Mouse (Mus musculus) lung, embryonic 15.5 days (tissue): ENCODE results near the gene Cfdp1. TPM values are rescaled to one million over a fixed set of nuclear protein-coding genes. Genes with fewer than 3 reads are reported as not detected.
A peak's percentile ranks its signal among the peaks of the same experiment; 100 is the strongest.

Experiments used
- ATAC-seq: fragments of 200-750 bp; cut with Nextera tagmentation; 2 replicates; pipeline ENCODE4 v1.8.0; 2017; ENCODE audit warnings: moderate number of reproducible peaks, borderline replicate concordance; ENCODE audit not compliant: low FRiP score, low TSS enrichment; ENCODE audit errors: extremely low read depth
- H3K27ac ChIP-seq: fragments of 300-500 bp; sonication (generic); 2 replicates; pipeline ENCODE4 v1.5.1; 2015; ENCODE audit warnings: moderate library complexity, mild to moderate bottlenecking, inconsistent platforms
- H3K27me3 ChIP-seq: fragments of 300-500 bp; sonication (generic); 2 replicates; pipeline ENCODE4 v1.6.1; 2015; ENCODE audit warnings: inconsistent platforms
- H3K36me3 ChIP-seq: fragments of 300-500 bp; sonication (generic); 2 replicates; pipeline ENCODE4 v1.6.1; 2015; ENCODE audit warnings: inconsistent platforms
- H3K4me1 ChIP-seq: fragments of 300-500 bp; sonication (generic); 2 replicates; pipeline ENCODE4 v1.6.1; 2015; ENCODE audit warnings: inconsistent platforms
- H3K4me2 ChIP-seq: fragments of 300-500 bp; sonication (generic); 2 replicates; pipeline ENCODE4 v1.6.1; 2015; ENCODE audit warnings: inconsistent platforms, mild to moderate bottlenecking, moderate library complexity
- H3K4me3 ChIP-seq: fragments of 300-500 bp; sonication (generic); 2 replicates; pipeline ENCODE4 v1.5.1; 2015; ENCODE audit warnings: mild to moderate bottlenecking, inconsistent platforms
- H3K9ac ChIP-seq: fragments of 300-500 bp; sonication (generic); 2 replicates; pipeline ENCODE4 v1.6.1; 2015; ENCODE audit warnings: inconsistent platforms
- H3K9me3 ChIP-seq: fragments of 300-500 bp; sonication (generic); 2 replicates; pipeline ENCODE4 v1.6.1; 2016; ENCODE audit warnings: inconsistent platforms
- WGBS: fragments of 180-500 bp; shearing (Covaris S2); methylation state at CpG from one replicate; pipeline ENCODE4 v1.1.7; 2015; 5-methylcytosine and 5-hydroxymethylcytosine counted together
- polyA plus RNA-seq: library from polyadenylated mRNA; unstranded; fragments of >200 nt; fragmentation: Nextera tagmentation; extraction: Ambion mirVana; gene quantifications from 2 replicates; pipeline ENCODE4 v1.2.1, GENCODE M21; 2015

Cfdp1 gene
- polyA plus RNA-seq, 1 experiment from 2014 or later = 203 TPM

- Histone ChIP-seq H3K4me3 (no peak overlapping the region), H3K27me3 (no peaks in the 10 kb centered on the region), H3K9ac (no peak overlapping the region), H3K4me1 (no peaks in the 10 kb centered on the region; the same call in 1 of the 2 replicates), H3K36me3 (peaks cover 24% of the 10 kb centered on the region), H3K27ac (no peak overlapping the region), H3K9me3 (no peaks in the 10 kb centered on the region), H3K4me2 (no peak overlapping the region)
- 92% methylated on average over 3 of the region's 3 CpGs for WGBS
- ATAC-seq = no peak
Measured at GRCm38 (mm10) chr8:111818556-111818955, 35.5 kb downstream of the Cfdp1 start.

- 87% methylated on average over 4 of the region's 4 CpGs for WGBS
- ATAC-seq = no peak
- no peak overlapping the region for H3K27ac ChIP-seq
- H3K9ac ChIP-seq = no peak overlapping the region
- H3K9me3 ChIP-seq = no peaks in the 10 kb centered on the region
- H3K27me3 ChIP-seq = no peaks in the 10 kb centered on the region
- no peak overlapping the region for H3K4me3 ChIP-seq
- peaks cover 10% of the 10 kb centered on the region; the same call in 1 of the 2 replicates for H3K36me3 ChIP-seq
- no peak overlapping the region for H3K4me2 ChIP-seq
- no peaks in the 10 kb centered on the region; the same call in 1 of the 2 replicates for H3K4me1 ChIP-seq
Measured at GRCm38 (mm10) chr8:111815078-111815477, 39.0 kb downstream of the Cfdp1 start.

GRCm38 (mm10) chr8:111813818-111814217 lies 40.3 kb downstream of the Cfdp1 start:
- no peaks in the 10 kb centered on the region; the same call in 1 of the 2 replicates for H3K4me1 ChIP-seq
- H3K36me3 ChIP-seq = peaks cover 4% of the 10 kb centered on the region; the same call in 1 of the 2 replicates
- H3K4me2 ChIP-seq = no peak overlapping the region
- H3K9ac ChIP-seq = no peak overlapping the region
- ATAC-seq = no peak
- no peaks in the 10 kb centered on the region for H3K27me3 ChIP-seq
- 94% methylated on average over 9 of the region's 9 CpGs for WGBS
- H3K9me3 ChIP-seq = no peaks in the 10 kb centered on the region
- H3K4me3 ChIP-seq = no peak overlapping the region
- H3K27ac ChIP-seq = no peak overlapping the region

GRCm38 (mm10) chr8:111812835-111813234 lies 41.3 kb downstream of the Cfdp1 start:
- Histone ChIP-seq H3K9ac (no peak overlapping the region), H3K9me3 (no peaks in the 10 kb centered on the region), H3K4me1 (no peaks in the 10 kb centered on the region), H3K27ac (no peak overlapping the region), H3K36me3 (peaks cover 6% of the 10 kb centered on the region; the same call in 1 of the 2 replicates), H3K27me3 (no peaks in the 10 kb centered on the region), H3K4me2 (no peak overlapping the region), H3K4me3 (no peak overlapping the region)
- 70% methylated on average over 1 of the region's 1 CpGs for WGBS
- ATAC-seq = no peak

GRCm38 (mm10) chr8:111810656-111811336 lies 43.3 kb downstream of the Cfdp1 start:
- Histone ChIP-seq H3K27me3 (no peaks in the 10 kb centered on the region), H3K27ac (no peak overlapping the region), H3K9ac (no peak overlapping the region), H3K4me2 (no peak overlapping the region), H3K4me1 (no peaks in the 10 kb centered on the region), H3K4me3 (no peak overlapping the region), H3K36me3 (peaks cover 5% of the 10 kb centered on the region; the same call in 1 of the 2 replicates), H3K9me3 (no peaks in the 10 kb centered on the region)
- WGBS = 72% methylated on average over 2 of the region's 2 CpGs
- ATAC-seq = no peak

- peaks cover under 1% of the 10 kb centered on the region; the same call in 1 of the 2 replicates for H3K4me1 ChIP-seq
- 90% methylated on average over 3 of the region's 3 CpGs for WGBS
Measured at GRCm38 (mm10) chr8:111808891-111809622, 45.0 kb downstream of the Cfdp1 start.

GRCm38 (mm10) chr8:111808006-111808405 lies 46.1 kb downstream of the Cfdp1 start:
- Histone ChIP-seq H3K27me3 (no peaks in the 10 kb centered on the region), H3K9ac (no peak overlapping the region), H3K4me1 (peaks cover 7% of the 10 kb centered on the region; the same call in 1 of the 2 replicates), H3K4me3 (no peak overlapping the region), H3K9me3 (no peaks in the 10 kb centered on the region), H3K27ac (no peak overlapping the region), H3K4me2 (no peak overlapping the region), H3K36me3 (peaks cover 2% of the 10 kb centered on the region; the same call in 1 of the 2 replicates)
- no peak for ATAC-seq
- WGBS = 96% methylated on average over 3 of the region's 3 CpGs

More at GRCm38 (mm10) chr8:111808891-111809622, 45.0 kb downstream of the Cfdp1 start:
- Histone ChIP-seq H3K9me3 (no peaks in the 10 kb centered on the region), H3K27ac (no peak overlapping the region), H3K4me2 (no peak overlapping the region), H3K27me3 (no peaks in the 10 kb centered on the region), H3K9ac (no peak overlapping the region), H3K4me3 (no peak overlapping the region), H3K36me3 (peaks cover 2% of the 10 kb centered on the region; the same call in 1 of the 2 replicates)
- no peak for ATAC-seq

GRCm38 (mm10) chr8:111803362-111803761 lies 50.7 kb downstream of the Cfdp1 start:
- H3K27ac ChIP-seq = peak overlapping the region; percentile 59; the same call in 1 of the 2 replicates
- ATAC-seq = no peak
- H3K9me3 ChIP-seq = no peaks in the 10 kb centered on the region
- no peak overlapping the region for H3K4me3 ChIP-seq
- no peaks in the 10 kb centered on the region for H3K27me3 ChIP-seq
- no peaks in the 10 kb centered on the region for H3K36me3 ChIP-seq
- no peak overlapping the region for H3K4me2 ChIP-seq
- WGBS = 75% methylated on average over 8 of the region's 8 CpGs
- no peak overlapping the region for H3K9ac ChIP-seq
- H3K4me1 ChIP-seq = peaks cover 7% of the 10 kb centered on the region; the same call in 1 of the 2 replicates

GRCm38 (mm10) chr8:111802256-111802655 lies 51.8 kb downstream of the Cfdp1 start:
- H3K9me3 ChIP-seq = no peaks in the 10 kb centered on the region
- H3K4me2 ChIP-seq = no peak overlapping the region
- H3K4me1 ChIP-seq = peaks cover 7% of the 10 kb centered on the region; the same call in 1 of the 2 replicates
- no peaks in the 10 kb centered on the region for H3K36me3 ChIP-seq
- no peak overlapping the region for H3K9ac ChIP-seq
- peak overlapping the region; percentile 59 for H3K27ac ChIP-seq
- ATAC-seq = no peak
- H3K4me3 ChIP-seq = no peak overlapping the region
- WGBS = 70% methylated on average over 7 of the region's 7 CpGs
- no peaks in the 10 kb centered on the region for H3K27me3 ChIP-seq

- H3K4me1 ChIP-seq = peaks cover 7% of the 10 kb centered on the region; the same call in 1 of the 2 replicates
- H3K9ac ChIP-seq = no peak overlapping the region
- ATAC-seq = peak; percentile 35; the same call in 1 of the 2 replicates
- no peak overlapping the region for H3K4me3 ChIP-seq
- 29% methylated on average over 6 of the region's 6 CpGs for WGBS
- no peaks in the 10 kb centered on the region for H3K36me3 ChIP-seq
- H3K27ac ChIP-seq = peak overlapping the region; percentile 59
- no peaks in the 10 kb centered on the region for H3K27me3 ChIP-seq
- H3K9me3 ChIP-seq = no peaks in the 10 kb centered on the region
- H3K4me2 ChIP-seq = no peak overlapping the region
Measured at GRCm38 (mm10) chr8:111801456-111801855, 52.6 kb downstream of the Cfdp1 start.

GRCm38 (mm10) chr8:111796528-111796927 lies 57.6 kb downstream of the Cfdp1 start:
- WGBS = 72% methylated on average over 1 of the region's 1 CpGs
- H3K4me1 ChIP-seq = peaks cover 25% of the 10 kb centered on the region
- no peak overlapping the region for H3K27ac ChIP-seq
- H3K9ac ChIP-seq = no peak overlapping the region
- H3K4me3 ChIP-seq = no peak overlapping the region
- H3K9me3 ChIP-seq = no peaks in the 10 kb centered on the region
- H3K27me3 ChIP-seq = no peaks in the 10 kb centered on the region
- no peak for ATAC-seq
- H3K4me2 ChIP-seq = no peak overlapping the region
- no peaks in the 10 kb centered on the region for H3K36me3 ChIP-seq
